Mouse (Mus musculus): ENCODE data around the gene Ptges. TPM values are rescaled to one million over a fixed set of nuclear protein-coding genes. Genes with fewer than 3 reads are reported as not detected.

Ptges gene
- 0.26 TPM for polyA plus RNA-seq (2014; fragmentation: Illumina TruSeq; extraction: RNeasy Lipid Tissue Mini Kit (QIAGEN cat#74804); ENCODE audit: low read depth, low replicate concordance)

DNA sequence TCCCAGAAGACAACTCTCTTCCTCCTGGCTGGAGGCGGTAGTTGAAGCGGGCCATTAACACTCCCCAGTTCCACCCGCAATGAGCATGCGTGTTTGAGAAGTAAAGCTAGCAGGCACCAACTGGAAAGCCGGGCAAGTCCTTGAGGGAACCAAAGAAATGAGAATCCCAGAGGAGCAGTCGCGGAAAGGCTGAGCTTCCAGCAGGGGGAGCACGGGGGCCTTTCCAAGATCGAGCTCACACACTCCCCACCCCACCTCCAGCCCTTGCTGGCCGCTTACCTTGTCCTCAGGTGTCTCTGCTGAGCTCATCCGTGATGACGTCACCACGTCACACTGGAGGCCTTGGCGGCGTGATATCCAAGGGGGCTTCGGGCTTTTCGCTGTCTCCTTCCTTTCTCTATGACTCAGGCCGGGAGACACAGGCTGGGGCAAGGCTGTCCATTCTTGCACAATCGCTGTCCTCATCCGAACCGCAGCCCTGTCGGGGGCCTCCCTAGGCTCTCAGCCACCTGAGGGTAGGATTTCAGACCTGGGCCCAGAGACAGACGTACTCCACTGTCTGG lies at the start of gene Ptges:
Ptges (minus strand) TSS at position 381 of the 563 bp plus-strand sequence.

DNA sequence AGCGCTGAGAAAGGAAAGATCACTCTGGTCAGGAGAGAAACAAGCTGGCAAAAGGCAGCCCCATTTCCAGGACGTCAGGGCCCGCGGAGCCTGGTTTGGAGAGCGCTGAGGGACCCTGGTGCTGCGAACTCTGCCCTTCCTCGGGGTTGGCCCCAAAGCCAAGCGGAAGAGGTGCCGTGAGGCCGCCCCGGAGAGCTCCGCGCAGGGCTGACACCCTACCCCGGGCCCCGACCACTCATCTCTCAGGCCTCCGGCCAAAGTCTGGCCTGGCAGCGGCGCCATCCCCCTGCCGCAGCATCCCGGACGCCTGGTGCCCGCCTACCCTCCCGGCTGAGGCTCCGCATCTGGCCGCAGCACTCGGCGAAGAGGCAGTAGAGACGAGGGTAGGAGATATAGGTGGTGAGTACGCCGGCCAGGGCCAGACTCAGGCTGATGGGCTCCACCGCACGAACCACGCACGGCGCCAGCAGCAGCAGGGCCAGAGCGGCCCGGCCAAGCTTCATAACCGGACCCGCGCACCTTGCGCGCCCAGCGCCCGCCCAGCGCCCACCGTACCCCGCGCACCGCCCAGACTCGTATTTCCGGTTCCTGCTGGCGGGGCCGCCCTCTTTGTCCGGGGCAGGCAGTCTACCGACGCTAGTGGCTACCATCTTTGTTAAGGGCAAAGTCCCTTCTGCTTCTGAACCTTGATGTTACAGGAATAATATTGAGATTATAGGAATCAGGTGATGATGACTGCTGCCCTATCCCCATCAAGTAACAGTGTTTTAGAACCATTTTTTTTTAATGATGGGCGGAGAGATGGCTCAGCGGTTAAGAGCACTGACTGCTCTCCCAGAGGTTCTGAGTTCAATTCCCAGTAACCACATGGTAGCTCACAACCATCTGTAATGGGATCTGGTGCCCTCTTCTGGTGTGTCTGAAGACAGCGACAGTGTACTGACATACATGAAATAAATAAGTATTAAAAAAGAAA lies 38.0 kb upstream of the Ptges start, which contains the start of gene Tor1a:
Tor1a (minus strand) TSS at position 582 of the 976 bp plus-strand sequence.

DNA sequence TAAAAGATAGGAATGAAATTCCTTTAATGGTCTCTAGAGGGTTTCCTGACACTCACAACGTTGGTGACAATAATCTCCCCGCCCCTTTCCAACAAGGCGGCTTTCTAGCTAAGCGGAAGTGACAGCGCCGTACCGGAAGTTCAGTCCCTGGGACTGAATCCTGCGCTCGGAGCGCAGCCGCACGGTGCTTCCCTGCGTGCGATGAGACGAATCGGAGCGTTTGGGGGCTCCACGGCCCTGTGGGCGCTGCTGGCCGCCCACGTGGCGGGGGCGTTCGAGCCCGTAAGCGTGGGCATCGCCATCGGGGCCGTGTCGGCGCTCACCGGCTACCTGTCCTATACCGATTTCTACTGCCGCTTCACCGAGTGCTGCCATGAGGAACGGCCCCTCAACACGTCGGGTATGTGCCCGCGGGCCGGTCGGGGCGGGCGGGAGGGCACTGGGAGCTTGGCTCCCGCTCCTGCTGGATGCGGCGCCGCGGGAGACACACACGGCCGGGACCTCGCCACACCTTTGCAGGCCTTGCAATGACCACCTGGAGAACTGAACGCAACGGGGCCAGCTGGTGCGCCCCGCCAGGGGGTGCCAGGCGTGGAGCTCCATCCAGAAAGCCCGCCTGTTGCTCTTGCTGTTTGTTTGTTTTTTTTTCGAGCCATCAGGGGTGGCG lies 23.3 kb upstream of the Ptges start, which contains the start of gene Tor1b:
Tor1b (plus strand) TSS at position 136 of the 667 bp plus-strand sequence.

Other genes with a start within 250 kb of the Ptges start
- gene 1700001O22Rik, start 126.2 kb downstream of the Ptges start, polyA plus RNA-seq (2014; fragmentation: Illumina TruSeq; extraction: RNeasy Lipid Tissue Mini Kit (QIAGEN cat#74804); ENCODE audit: low read depth, low replicate concordance) = not detected
- gene Ntmt1, start 122.0 kb downstream of the Ptges start, polyA plus RNA-seq (2014; fragmentation: Illumina TruSeq; extraction: RNeasy Lipid Tissue Mini Kit (QIAGEN cat#74804); ENCODE audit: low read depth, low replicate concordance) = 0.58 TPM
- gene Asb6, start 99.5 kb downstream of the Ptges start, polyA plus RNA-seq (2014; fragmentation: Illumina TruSeq; extraction: RNeasy Lipid Tissue Mini Kit (QIAGEN cat#74804); ENCODE audit: low read depth, low replicate concordance) = not detected
- not detected for gene Prrx2, start 94.9 kb downstream of the Ptges start, polyA plus RNA-seq (2014; fragmentation: Illumina TruSeq; extraction: RNeasy Lipid Tissue Mini Kit (QIAGEN cat#74804); ENCODE audit: low read depth, low replicate concordance)
- gene Tor1b, start 23.1 kb upstream of the Ptges start, polyA plus RNA-seq (2014; fragmentation: Illumina TruSeq; extraction: RNeasy Lipid Tissue Mini Kit (QIAGEN cat#74804); ENCODE audit: low read depth, low replicate concordance) = 13.8 TPM
- 20.0 TPM for gene Tor1a, start 38.1 kb upstream of the Ptges start, polyA plus RNA-seq (2014; fragmentation: Illumina TruSeq; extraction: RNeasy Lipid Tissue Mini Kit (QIAGEN cat#74804); ENCODE audit: low read depth, low replicate concordance)
- 13.6 TPM for gene BC005624, start 52.3 kb upstream of the Ptges start, polyA plus RNA-seq (2014; fragmentation: Illumina TruSeq; extraction: RNeasy Lipid Tissue Mini Kit (QIAGEN cat#74804); ENCODE audit: low read depth, low replicate concordance)
- gene Usp20, start 52.4 kb upstream of the Ptges start, polyA plus RNA-seq (2014; fragmentation: Illumina TruSeq; extraction: RNeasy Lipid Tissue Mini Kit (QIAGEN cat#74804); ENCODE audit: low read depth, low replicate concordance) = 0.45 TPM
- 7.6 TPM for gene Fnbp1, start 212.1 kb upstream of the Ptges start, polyA plus RNA-seq (2014; fragmentation: Illumina TruSeq; extraction: RNeasy Lipid Tissue Mini Kit (QIAGEN cat#74804); ENCODE audit: low read depth, low replicate concordance)
- 9.2 TPM for gene Gpr107, start 222.5 kb upstream of the Ptges start, polyA plus RNA-seq (2014; fragmentation: Illumina TruSeq; extraction: RNeasy Lipid Tissue Mini Kit (QIAGEN cat#74804); ENCODE audit: low read depth, low replicate concordance)